Mouse (Mus musculus): ENCODE measurements at regions not wholly inside any gene's neighbourhood (a gene's known extent, or its start where the extent isn't known, plus 50 kb on each side); places are given as distances from the start of the nearest gene placed in this dataset.

DNA sequence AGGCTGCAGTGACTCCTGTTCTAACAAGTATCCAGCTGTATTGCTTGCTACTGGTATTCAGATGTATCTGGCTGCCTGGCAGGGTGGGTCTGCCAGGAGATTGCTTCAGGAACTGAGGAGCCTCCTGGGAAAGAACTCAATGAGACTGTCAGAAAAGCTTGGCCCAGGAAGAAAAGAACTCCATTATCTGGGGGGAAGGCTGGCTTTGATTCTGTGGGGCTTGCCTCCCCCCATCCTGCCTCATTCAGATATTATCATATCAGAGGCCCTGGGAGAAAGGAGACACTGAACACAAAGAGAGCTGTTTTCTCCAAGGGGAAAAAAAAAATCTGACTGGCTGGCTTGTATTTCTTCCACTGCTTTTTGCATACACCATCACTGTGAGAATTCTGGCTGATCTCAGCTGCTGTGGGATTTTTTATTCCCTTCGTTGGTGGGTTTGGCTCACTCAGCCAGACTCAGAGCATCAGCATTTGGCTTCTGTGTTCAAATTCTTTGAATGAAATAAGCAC lies 552.0 kb upstream of the Tbl1xr1 start:
- DNase-seq (ENCODE audit: low read depth): no peak

DNA sequence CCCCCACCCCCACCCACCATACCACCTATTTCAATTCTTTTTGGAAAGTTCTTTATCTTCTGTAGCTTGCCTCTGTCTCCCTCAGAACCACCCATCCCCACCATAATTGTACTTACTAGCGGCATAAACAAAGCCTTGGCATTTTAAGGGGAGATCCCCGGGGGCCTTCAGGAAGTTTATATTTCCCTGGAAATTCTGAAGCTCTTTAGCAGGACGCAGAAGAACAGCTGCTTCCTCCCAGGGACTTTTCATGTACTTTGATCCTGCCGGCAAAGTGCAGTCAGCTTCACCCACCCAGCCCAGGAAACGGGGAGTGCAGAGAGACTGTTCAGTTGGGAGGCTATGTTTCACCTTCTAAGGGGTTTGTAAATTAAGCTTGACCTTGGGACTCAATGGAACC lies 545.6 kb upstream of the Tbl1xr1 start:
- DNase-seq (ENCODE audit: low read depth): no peak

DNA sequence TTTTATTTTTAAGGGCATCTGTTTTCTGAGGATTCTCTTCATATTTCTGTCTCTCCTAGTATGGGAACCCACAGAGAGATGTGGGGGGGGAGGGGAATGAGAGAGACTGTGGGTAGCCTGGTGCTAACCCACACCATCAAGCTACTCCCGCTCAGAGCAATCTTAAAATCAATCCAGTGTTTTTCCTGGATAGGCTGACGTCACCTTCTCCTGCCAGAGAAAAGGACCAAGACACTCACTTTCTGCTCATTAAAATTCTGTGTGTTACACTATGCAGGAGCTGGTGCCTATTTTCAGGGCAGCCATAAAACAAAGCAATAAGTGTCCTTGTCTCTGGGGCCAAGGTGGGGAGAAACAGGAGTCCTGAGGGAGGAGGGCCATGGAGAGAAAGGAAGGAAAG lies 537.3 kb upstream of the Tbl1xr1 start:
- no peak for DNase-seq (ENCODE audit: low read depth)

DNA sequence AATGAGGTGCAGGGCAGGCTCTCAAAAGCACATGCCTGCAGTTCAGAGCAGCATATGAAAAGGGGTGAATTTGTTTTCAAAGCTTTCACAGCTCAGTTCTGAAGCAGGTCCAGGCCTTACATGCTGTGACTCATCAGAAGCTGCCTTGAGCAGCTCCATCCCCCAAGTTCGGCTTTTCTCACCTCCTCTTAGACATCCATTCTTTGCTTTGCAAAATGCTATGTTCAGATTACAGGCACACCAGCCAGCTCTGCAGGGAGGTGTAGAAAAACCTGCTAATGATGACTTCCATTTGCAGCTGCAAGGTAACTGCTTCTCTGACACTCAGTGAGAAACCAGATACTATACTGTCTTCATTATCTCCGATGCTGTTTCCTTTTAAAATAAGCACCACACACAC lies 532.0 kb upstream of the Tbl1xr1 start:
- DNase-seq (ENCODE audit: low read depth): no peak

DNA sequence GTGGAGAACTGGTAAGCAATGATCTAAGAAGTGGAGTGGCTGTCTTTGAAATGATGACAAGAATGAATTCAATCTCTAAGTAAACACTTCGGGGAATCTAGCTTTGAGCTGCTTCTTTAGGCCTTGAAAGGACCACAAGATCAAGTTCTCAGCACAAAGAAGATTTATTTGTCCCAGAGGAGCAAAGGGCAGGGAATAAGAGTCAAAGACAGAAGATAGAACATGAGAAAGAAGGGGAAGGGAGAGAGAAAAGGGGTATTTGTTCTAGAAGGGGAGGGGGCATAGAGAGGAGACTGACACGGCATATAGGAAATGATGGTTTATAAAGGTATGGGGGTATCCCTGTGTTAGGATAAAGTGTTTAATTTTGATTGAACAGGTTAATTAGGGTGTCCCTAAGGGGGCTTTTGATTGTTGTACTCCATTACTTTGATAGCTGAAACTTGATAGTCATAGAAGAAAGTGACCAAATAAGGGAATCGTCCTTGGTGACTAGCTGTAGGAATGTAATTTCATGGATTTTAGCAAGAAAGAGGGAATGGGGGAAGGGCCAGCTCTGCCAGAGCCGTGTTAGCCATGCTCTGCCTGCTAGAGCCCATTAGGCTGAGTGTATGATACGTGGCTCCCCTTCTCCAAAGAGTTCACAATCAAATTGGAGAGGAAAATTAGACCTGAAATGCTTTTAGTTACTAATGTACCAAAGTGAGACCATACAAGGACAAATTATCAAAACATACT lies 531.1 kb upstream of the Tbl1xr1 start:
- no peak for DNase-seq (ENCODE audit: low read depth)

DNA sequence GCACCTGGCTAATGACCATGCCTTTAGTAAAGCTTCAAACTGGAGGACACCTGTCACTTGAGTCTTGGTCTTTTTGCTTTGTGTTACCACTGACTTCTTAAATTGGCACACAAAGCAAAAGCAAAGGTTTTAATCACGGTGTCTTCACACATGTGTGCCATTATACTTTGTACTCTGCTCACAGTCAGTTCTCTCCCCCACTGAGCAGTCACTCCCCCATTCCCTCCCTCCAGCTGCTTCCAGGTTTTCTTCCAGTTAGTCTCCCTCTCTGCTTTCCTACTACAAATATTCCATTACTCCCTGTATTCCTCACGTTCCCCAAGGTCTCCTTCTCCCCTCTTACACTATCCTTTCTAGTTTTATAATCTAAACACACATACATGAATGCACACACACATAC lies 530.0 kb upstream of the Tbl1xr1 start:
- no peak for DNase-seq (ENCODE audit: low read depth)

DNA sequence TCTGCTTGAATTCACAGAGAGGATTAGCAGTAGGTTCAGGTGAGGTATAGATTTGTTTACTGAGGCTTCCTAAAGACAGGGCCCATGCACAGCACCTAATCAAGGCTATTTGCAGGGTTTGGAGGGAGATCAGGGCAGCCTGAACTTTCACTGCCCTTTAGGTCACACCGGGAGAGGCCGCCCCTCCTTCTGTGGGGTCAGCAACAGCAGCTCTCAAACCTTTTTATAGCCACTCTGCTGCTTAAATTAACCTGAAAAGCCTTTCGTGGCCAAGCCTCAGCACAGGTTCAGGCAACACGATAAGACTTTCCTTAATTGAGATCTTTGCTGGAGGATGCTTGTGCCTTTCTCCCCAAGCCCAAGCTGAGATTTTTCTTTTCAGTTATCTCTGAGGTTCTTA lies 526.8 kb upstream of the Tbl1xr1 start:
- no peak for DNase-seq (ENCODE audit: low read depth)

DNA sequence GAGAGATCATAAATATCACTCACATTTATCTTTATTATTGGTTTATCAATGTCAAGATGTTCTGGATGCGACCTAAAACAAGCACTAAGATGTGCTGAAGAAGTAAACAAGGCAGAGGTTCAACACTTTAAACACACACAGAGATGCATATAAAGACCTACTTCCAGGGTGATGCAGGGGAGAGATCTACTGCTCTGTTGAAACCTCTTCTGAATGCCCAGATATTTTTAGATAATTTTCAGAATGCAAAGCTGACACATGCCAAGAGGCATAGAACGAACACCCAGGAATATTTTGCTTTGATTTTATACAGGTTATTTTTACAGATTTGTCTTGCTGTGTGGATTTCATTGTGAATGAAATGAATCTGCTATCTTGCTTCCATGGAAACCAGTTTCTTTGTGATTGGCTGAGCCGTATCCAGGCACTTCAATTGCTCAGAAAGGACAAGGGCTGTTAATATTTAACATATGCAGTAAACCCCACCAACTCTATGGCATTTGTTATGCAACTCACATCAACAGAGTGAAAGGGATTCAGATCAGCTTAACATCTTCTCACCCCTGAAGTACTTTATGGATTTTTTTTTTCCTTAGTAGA lies 523.2 kb upstream of the Tbl1xr1 start:
- DNase-seq (ENCODE audit: low read depth): no peak

DNA sequence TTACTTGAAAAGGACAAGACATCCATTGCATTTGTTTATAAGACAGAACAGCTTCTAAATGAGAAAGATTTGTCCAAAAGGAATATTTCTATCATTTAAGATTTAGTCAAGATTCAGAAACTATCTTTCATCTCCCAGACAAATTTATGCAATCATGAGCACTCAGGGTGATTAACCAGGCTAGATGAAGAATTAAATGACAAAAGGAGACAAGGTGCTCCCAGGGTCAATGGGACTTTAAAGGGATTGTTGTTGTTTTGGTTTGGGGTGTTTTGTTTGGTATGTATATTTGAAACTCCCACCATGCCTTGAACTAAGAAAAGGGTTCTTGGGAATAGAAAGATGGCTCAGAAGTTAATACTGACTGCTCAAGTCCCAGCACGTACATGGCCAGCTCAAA lies 522.6 kb upstream of the Tbl1xr1 start:
- DNase-seq (ENCODE audit: low read depth): no peak

DNA sequence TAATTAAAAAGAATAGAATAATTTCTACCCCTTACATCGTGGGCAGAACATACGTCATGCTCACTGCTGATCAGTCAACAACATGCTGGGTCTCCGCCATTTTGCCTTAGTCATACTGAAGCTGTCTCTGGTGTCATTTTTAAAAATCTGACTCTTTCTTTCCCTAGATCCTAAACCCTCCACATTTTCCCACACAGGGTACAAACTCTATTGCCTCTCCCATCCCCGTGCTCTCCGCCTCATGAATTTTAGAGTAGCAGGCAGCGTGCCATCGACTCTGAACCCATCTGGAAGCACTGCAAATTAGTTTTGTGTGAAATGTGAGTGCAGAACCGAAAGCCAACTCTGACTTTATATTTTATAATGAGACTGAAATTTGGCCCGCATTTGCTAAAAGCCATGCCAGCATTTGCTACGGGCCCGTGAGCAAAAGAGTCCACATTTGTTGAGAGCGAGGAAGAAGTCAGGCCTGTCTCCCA lies 518.5 kb upstream of the Tbl1xr1 start:
- no peak for DNase-seq (ENCODE audit: low read depth)

DNA sequence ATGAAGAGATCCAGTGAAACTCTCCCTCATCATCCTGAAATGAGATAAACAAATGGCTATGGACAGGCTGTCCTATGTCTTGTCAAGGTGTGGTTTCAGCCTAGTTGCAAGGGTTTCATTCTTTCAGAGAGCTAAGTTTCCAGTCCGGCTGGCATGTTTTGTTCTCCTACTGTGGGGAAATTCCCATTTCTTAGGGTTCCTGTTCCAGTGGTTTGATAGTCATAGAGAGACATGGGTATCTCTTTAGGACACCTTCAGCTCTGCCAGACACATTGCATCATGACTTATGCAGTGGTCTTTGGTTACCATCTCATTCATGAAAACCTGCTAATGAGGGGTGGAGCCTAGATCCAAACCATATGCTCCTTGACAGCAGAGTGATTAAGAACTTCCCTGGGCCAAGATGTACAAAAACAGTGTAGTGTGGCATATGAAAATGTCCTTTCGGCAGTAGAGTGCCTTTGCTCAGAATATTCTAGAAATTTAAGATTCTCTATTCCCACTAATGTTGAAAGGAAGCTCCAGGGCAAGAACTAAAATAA lies 513.6 kb upstream of the Tbl1xr1 start:
- no peak for DNase-seq (ENCODE audit: low read depth)

DNA sequence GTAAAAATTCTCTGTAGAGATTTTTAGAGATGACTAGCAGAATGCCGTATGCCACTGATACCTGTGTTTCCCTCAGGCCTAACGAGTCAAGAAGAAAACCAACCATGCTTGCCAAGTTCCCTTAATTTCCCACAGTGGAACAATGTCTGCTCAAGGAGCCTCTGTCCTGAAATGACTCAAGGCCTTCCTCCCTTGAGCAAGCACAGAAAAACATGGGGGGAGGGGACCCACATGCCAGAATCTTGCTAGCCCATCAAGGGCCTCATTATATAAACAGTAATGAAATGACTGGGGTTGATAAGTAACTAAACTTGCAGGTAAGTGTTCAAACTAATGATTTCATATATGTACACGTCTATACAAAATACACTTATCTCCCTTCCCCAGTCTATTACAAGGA lies 513.0 kb upstream of the Tbl1xr1 start:
- DNase-seq (ENCODE audit: low read depth): no peak

DNA sequence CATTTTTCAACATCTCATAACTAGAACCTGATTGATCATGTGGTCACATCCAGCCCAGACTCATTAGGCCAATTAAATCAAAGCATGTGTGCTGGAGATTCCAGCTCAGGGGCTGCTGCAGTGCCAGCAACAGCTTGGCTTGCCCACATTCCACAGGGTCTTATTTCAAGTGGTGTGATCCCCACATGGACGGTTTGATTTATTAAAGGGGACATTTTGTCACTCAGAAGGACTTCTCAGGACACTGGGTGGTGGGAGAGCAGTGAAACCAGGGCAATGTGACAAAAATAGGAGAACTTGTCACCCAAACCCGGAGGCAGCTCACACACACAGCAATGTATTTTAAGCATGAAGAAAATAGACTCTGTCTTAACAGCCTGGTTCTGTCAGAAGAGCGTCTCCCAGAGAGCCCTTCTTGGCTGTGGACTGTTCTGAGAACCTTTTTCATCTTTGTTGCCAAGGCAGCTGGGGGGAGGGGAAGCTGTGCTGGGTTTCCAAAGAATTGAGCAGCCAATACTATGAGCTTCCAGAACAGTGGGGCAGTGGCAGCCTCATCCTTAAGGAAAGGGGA lies 512.2 kb upstream of the Tbl1xr1 start:
- DNase-seq (ENCODE audit: low read depth): no peak

DNA sequence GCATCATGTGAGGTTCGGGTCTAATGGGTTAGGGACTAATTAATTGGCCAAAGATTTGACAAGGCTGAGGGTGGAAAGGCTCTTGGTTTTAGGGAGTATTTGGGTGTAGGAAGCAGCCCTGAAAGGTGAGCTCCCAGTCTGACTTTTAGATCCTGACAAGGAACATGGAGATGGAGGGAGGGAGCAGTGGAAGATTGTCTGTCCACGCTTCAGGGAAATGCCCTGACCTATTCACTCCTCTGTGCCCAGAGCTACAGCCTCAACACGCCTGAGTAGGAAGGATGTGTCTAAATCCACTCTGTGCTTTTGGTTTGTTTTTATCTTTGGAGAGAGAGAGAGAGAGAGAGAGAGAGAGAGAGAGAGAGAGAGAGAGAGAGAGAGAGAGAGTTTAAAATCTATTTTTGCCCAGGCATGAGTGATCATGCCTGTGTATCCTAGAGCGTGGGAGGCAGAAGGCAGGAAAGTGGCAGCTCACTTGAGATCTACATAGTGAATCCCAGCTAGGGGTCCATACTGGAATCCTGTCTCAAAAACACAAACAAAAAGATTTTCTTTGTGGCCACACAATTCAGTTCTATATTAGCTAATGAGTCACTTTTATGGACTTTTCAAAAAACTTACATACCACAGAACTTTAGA lies 511.5 kb upstream of the Tbl1xr1 start:
- DNase-seq (ENCODE audit: low read depth): no peak

DNA sequence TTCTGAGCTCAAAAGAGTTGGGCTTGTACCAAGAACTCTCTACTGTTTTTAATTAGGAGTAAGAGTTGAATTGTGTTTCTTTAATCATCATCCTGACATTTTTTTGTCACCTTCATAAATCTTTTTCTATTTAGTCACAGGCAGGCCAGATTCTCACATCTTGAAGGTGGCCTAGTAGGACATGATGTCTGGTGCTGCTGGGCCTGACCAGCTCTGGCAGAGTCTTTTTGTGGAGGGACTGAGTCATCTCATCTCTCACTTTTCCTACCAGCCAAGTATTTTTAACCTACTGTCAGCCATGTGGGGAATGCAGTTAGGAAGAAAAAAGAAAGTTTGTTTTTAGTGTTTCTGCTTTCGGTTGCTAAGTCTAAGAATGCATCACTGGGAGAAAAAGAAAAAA lies 506.7 kb upstream of the Tbl1xr1 start:
- DNase-seq (ENCODE audit: low read depth): no peak

DNA sequence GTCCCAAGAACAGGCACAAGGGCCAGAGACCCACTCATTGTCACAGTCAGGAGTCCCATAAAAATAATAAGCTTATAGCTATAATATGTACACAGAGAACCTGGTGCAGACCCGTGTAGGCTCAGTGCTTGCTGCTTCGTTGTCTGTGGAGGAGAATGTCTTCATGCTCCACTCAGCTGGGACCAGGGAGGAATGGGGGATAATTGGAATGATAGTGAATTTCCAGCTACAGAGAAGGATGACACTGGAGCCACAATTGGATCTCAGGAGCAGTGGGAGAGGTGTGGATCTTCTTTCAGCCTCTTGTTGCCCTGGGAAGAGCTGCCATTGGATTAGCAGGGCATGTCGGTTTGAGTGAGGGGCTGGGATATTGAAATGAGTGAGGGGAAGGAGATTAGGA lies 497.8 kb upstream of the Tbl1xr1 start:
- no peak for DNase-seq (ENCODE audit: low read depth)

DNA sequence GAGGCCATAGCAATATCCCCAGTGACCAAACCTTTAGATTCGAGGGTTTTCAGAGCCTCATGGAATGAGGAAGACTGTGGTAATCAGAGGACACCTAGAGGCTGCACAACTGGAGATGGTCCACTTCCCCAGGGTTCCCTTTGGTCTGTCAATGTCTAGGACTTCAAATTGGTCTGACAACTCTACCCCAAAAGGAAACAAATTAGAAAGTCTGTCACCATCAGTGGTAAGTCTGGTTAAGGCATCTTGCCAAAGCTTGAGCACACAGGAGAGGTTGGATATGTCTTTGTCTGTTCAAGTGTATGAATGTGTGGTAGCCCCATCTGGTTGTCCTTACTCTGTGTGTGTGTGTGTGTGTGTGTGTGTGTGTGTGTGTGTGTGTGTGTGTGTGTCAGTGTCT lies 494.3 kb upstream of the Tbl1xr1 start:
- DNase-seq (ENCODE audit: low read depth): no peak

DNA sequence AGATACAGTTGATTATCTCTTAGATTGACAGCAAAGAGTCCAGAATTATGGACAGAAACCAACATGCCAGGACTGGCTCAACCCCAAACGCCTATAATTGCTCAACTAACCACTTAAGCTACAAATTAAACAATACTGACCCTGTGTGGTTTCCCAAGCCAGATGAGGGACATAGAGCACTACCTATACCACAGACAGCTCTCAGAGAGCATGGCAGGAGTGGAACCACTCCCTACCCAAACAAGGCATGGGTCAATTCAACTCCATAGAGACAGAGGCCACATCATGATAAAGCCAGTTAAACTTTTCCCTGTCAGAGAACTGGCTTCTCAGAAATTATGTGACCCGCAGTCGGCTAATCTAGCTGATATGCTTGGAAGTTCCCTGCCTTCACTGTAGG lies 490.7 kb upstream of the Tbl1xr1 start:
- no peak for DNase-seq (ENCODE audit: low read depth)

DNA sequence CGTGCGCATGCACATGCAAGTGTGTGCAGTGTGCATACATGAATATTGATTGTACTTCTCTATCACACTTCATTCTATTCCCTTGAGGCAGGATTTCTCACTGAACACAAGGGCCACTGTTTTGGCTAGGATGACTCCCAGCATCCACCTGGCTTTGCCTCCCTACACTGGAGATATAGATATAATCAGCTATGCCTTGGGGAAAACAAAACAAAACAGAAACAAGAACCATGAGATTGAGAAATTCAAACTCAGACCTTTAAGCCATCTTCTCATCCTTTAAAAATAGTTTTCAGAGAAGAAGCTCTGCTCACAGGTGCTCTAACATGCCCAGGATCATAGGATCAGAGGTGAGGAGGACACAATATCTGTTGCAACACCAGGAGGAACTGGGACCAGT lies 469.6 kb upstream of the Tbl1xr1 start:
- no peak for DNase-seq (ENCODE audit: low read depth)

DNA sequence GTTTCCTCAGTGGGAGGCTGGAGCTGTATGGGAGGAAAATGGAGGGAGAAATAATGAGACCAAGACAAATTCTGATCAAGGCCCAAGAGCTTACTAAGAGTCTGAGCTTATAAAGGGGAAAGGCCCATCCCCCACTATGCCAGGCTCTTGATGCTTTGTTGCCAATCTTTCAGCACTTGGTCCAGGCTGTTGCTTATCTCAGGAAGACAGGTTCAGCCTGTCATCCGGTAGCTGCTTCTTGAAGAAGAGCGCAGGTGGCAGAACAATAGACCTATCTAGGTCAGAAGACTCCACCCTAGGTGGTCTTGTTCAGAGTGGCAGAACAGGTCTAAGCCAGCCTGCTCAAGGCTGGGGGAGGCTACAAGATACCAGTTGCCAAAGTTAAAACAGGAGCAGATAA lies 466.2 kb upstream of the Tbl1xr1 start:
- DNase-seq (ENCODE audit: low read depth): no peak

DNA sequence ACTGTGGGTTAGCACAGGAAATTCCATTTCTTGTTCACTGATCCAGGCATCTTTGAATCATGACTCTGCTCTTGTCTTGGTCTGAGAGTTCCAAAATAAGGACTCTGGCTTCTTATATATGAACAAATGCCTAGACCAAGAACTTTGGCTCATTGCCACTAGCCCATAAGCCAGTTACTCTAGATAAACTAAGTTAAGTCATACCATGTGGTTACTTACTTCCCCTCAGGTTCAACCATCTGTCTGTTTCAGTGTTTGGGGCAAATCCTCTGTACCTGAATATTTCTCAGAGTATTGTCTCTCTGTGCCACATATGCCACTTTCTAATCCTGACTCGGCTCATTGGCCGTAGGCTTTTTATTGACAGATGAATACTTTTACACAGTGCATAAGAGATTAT lies 454.7 kb upstream of the Tbl1xr1 start:
- no peak for DNase-seq (ENCODE audit: low read depth)

DNA sequence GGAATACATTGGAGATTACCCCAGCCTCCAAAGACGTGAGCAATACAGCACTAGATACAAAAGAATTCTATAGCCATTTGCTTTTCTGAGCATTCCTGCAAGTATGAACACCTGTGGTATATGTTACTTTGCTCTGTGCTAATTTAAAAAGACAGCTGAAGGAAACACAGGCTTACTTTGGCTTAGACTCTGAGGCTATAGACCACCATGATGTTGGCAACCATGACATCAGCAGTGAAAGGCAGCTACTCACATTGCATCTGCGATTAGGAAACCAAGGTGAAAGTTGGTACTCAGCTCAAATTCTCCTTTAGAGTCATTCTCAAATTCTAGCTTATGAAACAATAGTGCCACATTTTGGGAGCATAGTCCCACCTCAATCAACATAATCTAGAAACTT lies 451.4 kb upstream of the Tbl1xr1 start:
- DNase-seq (ENCODE audit: low read depth): no peak

DNA sequence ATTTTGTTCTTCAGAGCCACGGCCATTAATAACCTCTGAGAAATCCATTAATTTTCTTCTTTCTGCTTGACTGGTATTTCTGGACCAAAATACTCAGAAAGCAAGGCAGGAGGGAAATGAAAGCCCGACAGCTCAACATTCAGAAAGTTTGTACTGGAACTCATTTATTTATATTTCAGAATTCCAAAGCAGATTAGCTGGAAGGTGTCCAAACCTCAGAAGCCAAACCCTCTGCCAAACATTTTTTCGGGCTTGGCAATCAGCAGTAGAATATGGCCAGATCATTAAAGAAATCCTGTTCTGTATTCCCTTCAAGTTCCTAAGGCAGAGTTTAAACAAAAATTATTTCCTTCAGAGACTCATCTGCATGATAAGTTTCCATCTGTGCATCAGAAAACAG lies 450.4 kb upstream of the Tbl1xr1 start:
- DNase-seq (ENCODE audit: low read depth): no peak

Data from c-Kit-positive CD71-positive TER-119-negative erythroid progenitor cells, embryonic 14.5 days (primary cell).